Mouse (Mus musculus): Measurements from ENCODE around the gene Ntn4.
A peak's percentile ranks its signal among the peaks of the same experiment; 100 is the strongest.

The Ntn4 gene

GRCm38 (mm10) chr10:93736114-93736645, 95.7 kb downstream of the Ntn4 start:
- no peak for DNase-seq

GRCm38 (mm10) chr10:93737080-93737479, 96.6 kb downstream of the Ntn4 start:
- no peak for DNase-seq

GRCm38 (mm10) chr10:93741446-93742096, 101.1 kb downstream of the Ntn4 start:
- no peak for DNase-seq

- no peak for DNase-seq
Measured at GRCm38 (mm10) chr10:93742097-93742446, 101.6 kb downstream of the Ntn4 start.

GRCm38 (mm10) chr10:93742598-93742997, 102.1 kb downstream of the Ntn4 start:
- DNase-seq, result no peak

- DNase-seq, result no peak
Measured at GRCm38 (mm10) chr10:93749267-93750192, 109.0 kb downstream of the Ntn4 start.

- DNase-seq, result no peak
Measured at GRCm38 (mm10) chr10:93751302-93751701, 110.8 kb downstream of the Ntn4 start.

- no peak for DNase-seq
Measured at GRCm38 (mm10) chr10:93753711-93754391, 113.4 kb downstream of the Ntn4 start.

GRCm38 (mm10) chr10:93756211-93756610, 115.7 kb downstream of the Ntn4 start:
- no peak for DNase-seq

- no peak for DNase-seq
Measured at GRCm38 (mm10) chr10:93759644-93760043, 119.2 kb downstream of the Ntn4 start.

GRCm38 (mm10) chr10:93760429-93760828, 119.9 kb downstream of the Ntn4 start:
- DNase-seq, result no peak

- peak; percentile 76 for DNase-seq
Measured at GRCm38 (mm10) chr10:93763074-93763473, 122.6 kb downstream of the Ntn4 start.

- no peak for DNase-seq
Measured at GRCm38 (mm10) chr10:93766221-93766620, 125.7 kb downstream of the Ntn4 start.

- DNase-seq, result no peak
Measured at GRCm38 (mm10) chr10:93767245-93767644, 126.8 kb downstream of the Ntn4 start.

GRCm38 (mm10) chr10:93768222-93768621, 127.7 kb downstream of the Ntn4 start:
- no peak for DNase-seq

GRCm38 (mm10) chr10:93771931-93772465, 131.5 kb downstream of the Ntn4 start:
- DNase-seq, result no peak

GRCm38 (mm10) chr10:93772492-93772891, 132.0 kb downstream of the Ntn4 start:
- no peak for DNase-seq

GRCm38 (mm10) chr10:93776731-93777151, 136.3 kb downstream of the Ntn4 start:
- DNase-seq, result no peak

GRCm38 (mm10) chr10:93777372-93777771, 136.9 kb downstream of the Ntn4 start:
- peak; percentile 65 for DNase-seq

- no peak for DNase-seq
Measured at GRCm38 (mm10) chr10:93783216-93784013, 142.9 kb downstream of the Ntn4 start.
